Mouse (Mus musculus): Measurements from ENCODE around the gene Foxn3.
A peak's percentile ranks its signal among the peaks of the same experiment; 100 is the strongest.
"Not testable (repeated sequence)": the region's sequence is repeated elsewhere in the genome, so short reads cannot be mapped to it uniquely, and the experiment has no call there.

The Foxn3 gene

GRCm38 (mm10) chr12:99205734-99206133 lies 357.6 kb downstream of the Foxn3 start:
- no peak for DNase-seq

DNA sequence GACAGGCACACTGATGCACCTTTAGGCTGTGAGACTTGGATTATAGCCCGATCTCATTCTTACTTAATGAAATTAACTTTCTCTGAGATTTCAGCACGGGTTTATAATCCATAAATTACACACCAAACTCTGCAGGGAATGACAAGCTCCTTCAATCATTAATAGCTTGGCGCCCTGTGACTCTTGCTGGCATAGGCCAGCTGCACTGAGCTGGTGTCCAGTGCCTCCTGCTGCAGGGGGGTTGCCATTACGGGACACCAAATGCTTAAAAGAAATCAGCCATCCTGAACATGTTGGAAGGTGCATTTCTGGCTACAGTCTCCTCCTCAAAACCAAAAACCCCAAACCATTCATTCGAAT lies 364.3 kb downstream of the Foxn3 start:
- peak; percentile 53 for DNase-seq

- no peak for DNase-seq
Measured at GRCm38 (mm10) chr12:99198428-99199123, 364.8 kb downstream of the Foxn3 start.

GRCm38 (mm10) chr12:99197031-99197430 lies 366.4 kb downstream of the Foxn3 start:
- DNase-seq = no peak

DNA sequence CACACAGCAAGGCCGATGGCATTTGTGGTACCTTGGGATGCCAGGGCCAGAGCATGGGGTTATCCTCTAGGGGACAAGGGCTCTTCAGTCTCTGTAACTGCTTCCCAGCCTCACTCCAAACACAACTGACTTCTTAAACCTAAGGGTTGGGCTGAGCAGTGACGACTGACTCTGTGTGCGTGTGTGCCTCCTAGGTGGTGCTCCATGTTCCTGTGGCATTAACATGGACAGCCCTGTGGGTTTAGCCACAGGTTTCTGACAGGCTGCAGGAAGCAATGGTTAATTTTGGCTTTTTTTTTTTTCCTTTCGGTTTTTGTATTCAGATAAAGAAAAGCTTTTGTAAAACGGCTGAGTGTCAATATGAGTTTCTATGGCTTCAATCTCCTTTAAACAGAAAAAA lies 367.7 kb downstream of the Foxn3 start:
- no peak for DNase-seq

- not testable (repeated sequence) for DNase-seq
Measured at GRCm38 (mm10) chr12:99194120-99194519, 369.3 kb downstream of the Foxn3 start.

DNA sequence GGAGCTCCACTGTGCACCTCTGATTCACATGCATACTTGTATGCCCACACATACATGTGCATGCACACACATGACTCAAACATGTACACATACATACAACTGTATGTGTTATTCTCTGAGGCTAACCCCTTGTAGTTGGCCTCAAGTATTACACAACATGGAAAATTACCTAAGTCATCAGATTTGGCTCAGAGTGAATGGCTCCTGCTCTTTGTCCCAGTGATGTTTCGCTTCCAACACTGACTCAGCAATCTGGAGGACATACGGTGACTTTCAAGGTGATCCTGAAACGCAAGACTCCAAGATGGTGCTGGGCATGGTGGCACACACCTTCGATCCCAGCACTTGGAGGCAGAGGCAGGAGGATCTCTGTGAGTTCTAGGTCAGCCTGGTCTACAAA lies 375.7 kb downstream of the Foxn3 start:
- DNase-seq = no peak

DNA sequence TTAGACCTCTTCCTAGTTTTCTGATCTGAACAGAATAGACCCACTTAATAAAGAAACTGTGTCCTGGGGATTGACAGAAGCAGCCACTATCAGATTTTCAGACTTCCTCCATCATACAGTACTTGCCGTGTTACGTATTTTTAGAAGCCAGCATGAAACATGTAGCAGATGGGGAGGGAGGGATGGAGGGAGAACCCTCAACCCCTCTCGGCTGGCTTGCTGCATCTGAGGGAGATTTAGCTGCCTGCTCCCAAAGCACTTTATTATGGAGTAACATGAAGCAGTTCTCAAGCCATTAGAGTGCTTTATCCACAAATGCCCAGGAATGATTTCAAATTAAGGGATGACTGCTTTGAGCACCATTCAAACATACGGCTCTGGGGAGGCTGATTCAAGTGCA lies 377.1 kb downstream of the Foxn3 start:
- no peak for DNase-seq

GRCm38 (mm10) chr12:99183261-99183792 lies 380.1 kb downstream of the Foxn3 start:
- no peak for DNase-seq

DNA sequence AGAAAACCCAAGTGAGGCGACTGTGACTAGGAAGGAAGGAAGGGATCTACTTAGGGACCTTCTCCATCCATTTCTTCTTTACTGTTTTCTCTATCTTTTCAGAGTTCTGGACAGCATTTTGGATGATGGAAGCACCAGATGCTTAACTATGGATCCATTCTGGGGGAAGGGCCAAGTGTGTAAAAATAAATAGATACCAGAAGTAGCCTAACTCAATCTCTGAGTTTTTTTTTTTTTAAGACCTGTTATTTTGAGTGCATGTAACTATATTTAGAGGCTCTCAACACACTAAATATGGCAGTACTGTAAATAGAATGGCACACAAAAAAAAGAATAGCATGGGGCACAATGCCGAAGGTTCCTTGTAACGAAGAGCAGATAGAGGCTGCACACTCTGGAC lies 381.0 kb downstream of the Foxn3 start:
- DNase-seq = no peak

GRCm38 (mm10) chr12:99180234-99180824 lies 383.1 kb downstream of the Foxn3 start:
- DNase-seq = no peak

DNA sequence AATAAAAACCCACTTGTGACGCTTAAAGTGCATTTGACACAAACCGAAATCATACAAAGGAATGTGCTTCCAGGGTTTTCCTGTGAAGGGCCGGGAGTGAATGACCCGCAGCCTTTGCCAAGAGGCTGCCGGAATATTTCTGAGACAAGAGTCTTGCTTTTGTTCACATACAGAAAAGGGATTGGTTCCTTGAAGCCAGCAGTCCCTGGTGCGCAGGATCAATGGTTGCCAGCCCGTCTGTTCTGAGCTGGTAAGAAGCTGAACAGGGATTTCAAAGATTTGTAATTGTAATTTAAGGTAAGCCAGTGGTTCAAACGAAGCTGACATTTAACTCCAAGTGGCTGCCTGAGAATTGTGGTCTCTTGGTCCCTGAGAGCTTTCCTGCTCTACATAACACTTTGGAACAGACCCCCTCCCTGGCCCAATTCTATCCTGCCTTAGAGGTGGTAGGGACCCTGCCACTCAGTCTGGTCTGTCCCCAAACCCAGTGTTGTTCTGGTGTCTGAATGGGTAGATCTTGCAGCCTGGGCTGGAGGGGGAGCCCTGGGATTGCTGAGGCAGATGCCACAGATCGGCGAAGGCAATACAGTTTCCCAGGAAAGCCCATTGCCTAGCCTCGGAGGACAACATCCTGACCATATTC lies 388.3 kb downstream of the Foxn3 start:
- DNase-seq = no peak

GRCm38 (mm10) chr12:99172170-99172569 lies 391.2 kb downstream of the Foxn3 start:
- DNase-seq = no peak

DNA sequence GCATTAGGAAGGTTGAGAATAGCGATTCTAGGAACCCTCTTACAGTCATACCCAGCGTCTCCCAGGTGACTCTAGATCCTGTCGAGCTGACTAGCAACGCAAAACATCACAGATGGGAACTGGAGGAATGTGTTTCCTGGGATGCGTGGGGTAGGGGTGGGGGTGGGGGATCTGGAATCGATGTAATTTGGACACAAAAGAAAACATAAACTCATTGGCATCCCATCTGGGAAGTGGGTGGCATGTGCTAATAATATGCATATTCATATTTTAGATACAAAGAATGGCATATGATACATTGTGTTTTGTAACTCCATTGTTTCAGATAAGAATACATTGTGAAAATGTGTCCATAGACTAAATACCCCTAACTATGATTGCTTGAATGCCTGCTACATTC lies 393.5 kb downstream of the Foxn3 start:
- DNase-seq = no peak

DNA sequence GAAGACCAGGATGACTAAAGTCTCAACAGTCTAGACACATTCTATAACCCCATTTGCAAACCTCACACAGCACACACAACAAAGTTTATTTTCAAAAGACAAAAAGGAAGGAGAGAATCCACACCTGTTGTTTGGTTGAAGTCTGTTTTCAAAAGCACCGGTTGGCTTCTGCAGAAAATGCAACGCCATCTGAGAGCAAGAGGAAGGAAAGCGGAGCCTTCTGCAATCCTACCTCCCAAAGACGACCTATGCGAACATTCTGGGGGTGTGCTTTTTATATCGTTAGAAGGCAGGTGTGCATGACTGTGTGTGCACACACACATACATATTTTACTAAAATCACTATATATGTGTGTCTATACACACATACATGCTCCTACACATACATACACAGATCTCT lies 397.3 kb downstream of the Foxn3 start:
- no peak for DNase-seq

GRCm38 (mm10) chr12:99163342-99163682 lies 400.1 kb downstream of the Foxn3 start:
- no peak for DNase-seq

- no peak for DNase-seq
Measured at GRCm38 (mm10) chr12:99162639-99163341, 400.6 kb downstream of the Foxn3 start.

DNA sequence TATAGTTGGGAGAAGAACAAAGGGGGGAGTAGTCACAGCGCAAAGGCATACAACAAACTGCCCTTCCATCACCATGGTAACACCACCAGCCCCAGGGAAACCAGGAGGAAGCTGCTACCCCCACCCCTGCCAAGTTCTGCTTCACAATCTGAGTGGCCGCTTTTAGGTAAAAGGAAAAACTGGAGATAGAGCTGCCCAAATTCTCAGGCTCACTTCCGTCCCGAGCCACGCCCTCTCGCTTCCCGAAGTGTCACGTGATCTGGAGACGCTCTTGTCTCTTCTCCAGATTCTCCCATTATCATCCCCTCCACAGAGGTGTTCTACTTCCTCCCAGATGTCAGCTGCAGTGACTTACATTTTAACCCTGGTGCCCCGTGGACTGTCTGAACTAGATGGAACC lies 401.2 kb downstream of the Foxn3 start:
- DNase-seq = no peak

GRCm38 (mm10) chr12:99160061-99160460 lies 403.3 kb downstream of the Foxn3 start:
- DNase-seq = no peak

DNA sequence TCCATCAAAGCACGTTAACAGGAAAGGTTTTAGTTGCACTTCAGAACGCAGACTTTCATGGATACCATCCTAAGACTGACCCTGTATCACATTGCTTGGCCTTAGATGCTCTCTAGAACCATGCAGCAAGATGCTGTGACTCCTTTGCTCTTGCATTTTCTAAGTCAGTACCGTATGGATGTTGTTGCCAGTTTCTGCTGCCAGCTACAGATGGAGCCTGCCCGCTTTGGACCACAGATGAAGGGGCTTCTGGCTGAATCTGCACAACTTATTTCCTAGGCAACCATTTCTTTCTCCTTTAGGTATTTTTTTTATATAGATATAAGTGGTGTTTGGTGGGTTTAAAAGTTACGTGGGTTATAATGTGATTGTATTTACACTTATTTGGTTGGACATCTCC lies 407.5 kb downstream of the Foxn3 start:
- no peak for DNase-seq

- no peak for DNase-seq
Measured at GRCm38 (mm10) chr12:99154230-99154629, 409.2 kb downstream of the Foxn3 start.

DNA sequence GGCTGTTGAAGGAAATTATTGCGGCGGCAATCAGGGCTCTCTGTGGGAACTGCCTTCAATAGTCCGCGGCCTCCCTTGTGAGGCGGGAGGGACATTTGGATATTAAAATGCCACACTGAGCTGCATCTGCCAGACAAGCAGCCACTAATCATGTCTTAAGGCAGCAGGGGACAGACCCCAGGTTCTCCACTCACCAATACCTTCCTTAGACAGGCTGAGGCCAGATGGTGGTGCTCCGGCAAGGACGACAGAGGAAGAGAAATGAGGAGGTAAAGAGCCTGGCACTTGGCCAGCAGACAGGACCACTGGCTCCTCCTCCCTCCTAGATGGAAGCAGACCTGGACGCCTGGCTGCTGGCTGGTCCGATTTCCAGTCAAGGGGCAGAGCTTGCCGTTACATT lies 409.7 kb downstream of the Foxn3 start:
- DNase-seq = no peak

DNA sequence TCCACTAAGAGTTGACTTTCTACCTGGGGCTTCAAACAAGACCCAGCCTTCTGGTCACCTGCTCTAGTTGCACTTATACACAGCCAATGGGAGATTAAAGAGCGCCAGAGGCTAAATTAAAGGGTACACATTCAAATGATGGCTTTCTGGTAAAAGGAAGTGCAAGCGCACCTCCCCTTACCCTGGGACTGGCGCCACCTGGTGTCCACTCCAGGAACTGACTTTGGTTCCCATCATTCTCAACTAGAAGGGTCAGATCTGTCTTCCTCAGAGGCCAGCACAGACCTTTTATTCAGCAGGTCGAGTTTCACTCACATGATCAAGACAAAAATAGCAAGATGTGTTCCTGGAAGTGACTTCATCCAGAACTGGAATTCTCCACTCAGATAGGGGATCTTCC lies 413.3 kb downstream of the Foxn3 start:
- peak; percentile 17 for DNase-seq

- DNase-seq = no peak
Measured at GRCm38 (mm10) chr12:99149193-99149592, 414.2 kb downstream of the Foxn3 start.
